Mouse (Mus musculus): Measurements from ENCODE around the gene Abcb1b. TPM values are rescaled to one million over a fixed set of nuclear protein-coding genes. Genes with fewer than 3 reads are reported as not detected.

Abcb1b gene
- polyA plus RNA-seq, 1 experiment from 2014 or later, result 1.1 TPM

GRCm38 (mm10) chr5:8911567-8912198, 113.7 kb downstream of the Abcb1b start:
- no peak overlapping the region for H3K4me3 ChIP-seq
- 75% methylated on average over 8 of the region's 8 CpGs for WGBS

More at GRCm38 (mm10) chr5:8911567-8912198, 113.7 kb downstream of the Abcb1b start:
- DNase-seq (ENCODE audit: low spot score), result no peak
- Histone ChIP-seq H3K4me1 (no peaks in the 10 kb centered on the region), H3K27ac (no peak overlapping the region), H3K9me3 (no peaks in the 10 kb centered on the region), H3K27me3 (ENCODE audit: insufficient read depth, poor library complexity, severe bottlenecking) (no peaks in the 10 kb centered on the region), H3K36me3 (no peaks in the 10 kb centered on the region)

Other genes starting within 250 kb of the Abcb1b start
- gene Rundc3b, start 175.2 kb upstream of the Abcb1b start, polyA plus RNA-seq (2016; fragmentation: Nextera tagmentation; extraction: Ambion mirVana), result 1.1 and 1.6 TPM in 2 replicates
- 0.22 and 0.28 TPM in 2 replicates for gene Abcb1a, start 138.1 kb upstream of the Abcb1b start, polyA plus RNA-seq (2016; fragmentation: Nextera tagmentation; extraction: Ambion mirVana)
- 0.16 and 1.0 TPM in 2 replicates for gene Abcb4, start 95.6 kb downstream of the Abcb1b start, polyA plus RNA-seq (2016; fragmentation: Nextera tagmentation; extraction: Ambion mirVana)
- gene Crot, start 199.2 kb downstream of the Abcb1b start, polyA plus RNA-seq (2016; fragmentation: Nextera tagmentation; extraction: Ambion mirVana), result 36.3 and 37.7 TPM in 2 replicates